Comparison of ENCODE assay signal across 10 mouse cellular contexts in the genomic region with DNA sequence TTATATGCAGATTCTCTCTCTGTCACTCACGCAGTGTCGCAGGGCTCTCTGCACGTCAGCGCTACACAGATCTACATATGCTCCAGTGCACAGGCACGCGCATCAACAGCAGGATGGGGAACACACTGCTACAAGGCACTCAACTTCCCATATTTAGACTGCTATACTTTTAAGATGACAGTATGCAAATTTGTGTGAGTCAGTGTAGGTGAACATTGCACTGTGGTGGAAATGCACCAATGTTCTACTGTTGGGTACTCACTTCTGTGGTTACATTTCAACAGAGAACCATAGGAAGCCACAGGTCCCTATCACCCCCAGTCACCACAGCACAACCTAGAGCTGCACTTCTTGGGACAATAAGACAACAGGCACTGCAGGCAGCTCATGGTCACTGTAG. TPM values are rescaled to one million over a fixed set of nuclear protein-coding genes. Genes with fewer than 3 reads are reported as not detected.
DNase-seq lines count a peak whose midpoint lies in the region; ATAC-seq and TF ChIP-seq lines count a peak whose summit lies in the region.
"Had no signal": no experiment of that assay in that cellular context is flagged by ENCODE, and none has a peak within 500 bp of the region (broad histone marks: within the 10 kb centered on the region; RNA-seq: fewer than 3 reads in every experiment).

No protein-coding gene starts in this region.

- H3K4me1 ChIP-seq in lung, postnatal 0 days (ENCODE audit: insufficient read depth, low read depth, low read length), result peaks cover 11% of the 10 kb centered on the region; the same call in 1 of the 2 replicates
- H3K4me1 ChIP-seq in liver, embryonic 16.5 days (ENCODE audit: control insufficient read depth, low read depth, low read length), result peaks cover 19% of the 10 kb centered on the region

- H3K9ac ChIP-seq in lung, postnatal 0 days (replicated peaks; ENCODE audit: low read depth), result no peak overlapping the region
- H3K9ac ChIP-seq in liver, embryonic 16.5 days (ENCODE audit: low read depth, low read length), result no peak overlapping the region

- H3K27me3 ChIP-seq in lung, postnatal 0 days (replicated peaks; ENCODE audit: insufficient read depth, low read length), result no peaks in the 10 kb centered on the region
- H3K27me3 ChIP-seq in liver, embryonic 16.5 days (ENCODE audit: control insufficient read depth, insufficient read depth, low read depth, low read length), result no peaks in the 10 kb centered on the region

- no peaks in the 10 kb centered on the region for H3K9me3 ChIP-seq in lung, postnatal 0 days (ENCODE audit: low read length)
- H3K9me3 ChIP-seq in liver, embryonic 16.5 days (replicated peaks; ENCODE audit: control insufficient read depth, low read length), result no peaks in the 10 kb centered on the region

- 84% methylated on average over 6 of the region's 6 CpGs for WGBS in lung, postnatal 0 days
- 22% methylated on average over 6 of the region's 6 CpGs for WGBS in liver, embryonic 16.5 days (ENCODE audit: insufficient replicate concordance)

- H3K36me3 ChIP-seq in lung, postnatal 0 days (ENCODE audit: insufficient read depth, low read length), result no peaks in the 10 kb centered on the region
- no peaks in the 10 kb centered on the region for H3K36me3 ChIP-seq in liver, embryonic 16.5 days (ENCODE audit: control insufficient read depth, insufficient read depth)

- no peak for TF ChIP-seq EP300 in lung, postnatal 0 days (IDR thresholded peaks at IDR 0.05)

- no peak overlapping the region for H3K4me3 ChIP-seq in lung, postnatal 0 days (ENCODE audit: low read depth, low read length)
- no peak overlapping the region for H3K4me3 ChIP-seq in liver, embryonic 16.5 days (ENCODE audit: low read depth, low read length)

- peak; percentile 39 for DNase-seq in lung, postnatal 0 days (ENCODE audit: low spot score)
- DNase-seq in lung, postnatal 10 days, result no peak
- peak; percentile 28 for DNase-seq in c-Kit-positive CD71-positive TER-119-positive erythroid progenitor cells, embryonic 14.5 days (ENCODE audit: low spot score)
- peak; percentile 35 to 49 for DNase-seq in spleen, adult 18-20 months
- DNase-seq in right cerebral cortex, postnatal 10 days (ENCODE audit: low spot score in 2 of 2), result no peak
- no peak for DNase-seq in kidney, adult 9 months
- DNase-seq in cerebellum, adult 8-10 months, result no peak
- DNase-seq: cerebellum, adult 9-10 months had no signal

- TF ChIP-seq CTCF in lung, postnatal 0 days (IDR thresholded peaks at IDR 0.05), result no peak

- no peak for ATAC-seq in lung, postnatal 0 days
- no peak for ATAC-seq in liver, embryonic 16.5 days (ENCODE audit: low read depth)

- no peak overlapping the region for H3K27ac ChIP-seq in lung, postnatal 0 days (ENCODE audit: low read length)
- no peak overlapping the region for H3K27ac ChIP-seq in liver, embryonic 16.5 days (ENCODE audit: low read length)
- H3K27ac ChIP-seq: kidney, postnatal 0 days had no signal

- H3K4me2 ChIP-seq in lung, postnatal 0 days (replicated peaks; ENCODE audit: low read depth, low read length), result no peak overlapping the region
- H3K4me2 ChIP-seq in liver, embryonic 16.5 days (ENCODE audit: low read depth, low read length), result 0 out of 2 replicates have a peak overlapping the region, but pooled peaks have one; percentile 9

RNA-seq across cellular contexts. Expression of a gene that starts 5.1 kb away (rescaled TPM):
- 78.1 and 86.8 TPM in 2 replicates for polyA plus RNA-seq in lung, postnatal 0 days (2015; fragmentation: Nextera tagmentation; extraction: Ambion mirVana)
- 20.6 and 22.0 TPM in 2 replicates for polyA plus RNA-seq in liver, embryonic 16.5 days (2015; fragmentation: Nextera tagmentation; extraction: Ambion mirVana)

Comparison
In these comparisons a context has a peak if more than half of its experiments do, and no peak if none do; other contexts are left out.
1. DNase-seq: peak in lung, postnatal 0 days (single experiment), c-Kit-positive CD71-positive TER-119-positive erythroid progenitor cells, embryonic 14.5 days (single experiment) and spleen, adult 18-20 months (2 of 2); none in lung, postnatal 10 days (single experiment), right cerebral cortex, postnatal 10 days (0 of 2), kidney, adult 9 months (single experiment) and cerebellum, adult 8-10 months (single experiment).